Mouse (Mus musculus): ENCODE data around the gene Defb36. TPM values are rescaled to one million over a fixed set of nuclear protein-coding genes. Genes with fewer than 3 reads are reported as not detected.

Defb36 gene
- polyA plus RNA-seq, 1 experiment = not detected

- 25% methylated on average over 6 of the region's 6 CpGs for WGBS
- no peak for DNase-seq (ENCODE audit: low read depth in 1 of 2, low spot score in 2 of 2)
- no peak overlapping the region for H3K4me3 ChIP-seq (ENCODE audit: extremely low read depth, insufficient read depth, insufficient read length)
- no peaks in the 10 kb centered on the region for H3K36me3 ChIP-seq (ENCODE audit: control insufficient read depth, insufficient read depth, low read length)
- H3K4me1 ChIP-seq (ENCODE audit: control insufficient read depth, insufficient read depth, insufficient read length) = no peaks in the 10 kb centered on the region
- TF ChIP-seq POLR2A (IDR thresholded peaks at IDR 0.05; ENCODE audit: low read depth, low read length) (no peak), CTCF (IDR thresholded peaks at IDR 0.05; ENCODE audit: extremely low read depth, insufficient read depth, insufficient read length, insufficient replicate concordance) (no peak)
- H3K27me3 ChIP-seq (ENCODE audit: control insufficient read depth, insufficient read depth, low read length) = no peaks in the 10 kb centered on the region
- H3K27ac ChIP-seq (ENCODE audit: insufficient read depth, low read length) = peak overlapping the region; percentile 18; the same call in 1 of the 2 replicates
Measured at GRCm38 (mm10) chr2:152661163-152661562, 57.0 kb downstream of the Defb36 start.

Other genes starting within 250 kb of the Defb36 start
- not detected in 2 replicates for gene Nrsn2, start 227.7 kb upstream of the Defb36 start, polyA plus RNA-seq (2012; rRNA removed)
- 4.0 and 4.6 TPM in 2 replicates for gene Sox12, start 206.3 kb upstream of the Defb36 start, polyA plus RNA-seq (2012; rRNA removed)
- gene Zcchc3, start 189.3 kb upstream of the Defb36 start, polyA plus RNA-seq (2012; rRNA removed) = 1.8 and 2.7 TPM in 2 replicates
- gene 6820408C15Rik, start 188.7 kb upstream of the Defb36 start, polyA plus RNA-seq (2012; rRNA removed) = 0.12 TPM in 1 of 2 replicates, not detected in the other
- not detected in 2 replicates for gene Defb23, start 139.7 kb upstream of the Defb36 start, polyA plus RNA-seq (2012; rRNA removed)
- gene Defb20, start 127.3 kb upstream of the Defb36 start, polyA plus RNA-seq (2012; rRNA removed) = not detected in 2 replicates
- gene Defb22, start 114.2 kb upstream of the Defb36 start, polyA plus RNA-seq (2012; rRNA removed) = not detected in 2 replicates
- gene Defb26, start 92.6 kb upstream of the Defb36 start, polyA plus RNA-seq (2012; rRNA removed) = not detected in 2 replicates
- gene Defb28, start 86.1 kb upstream of the Defb36 start, polyA plus RNA-seq (2012; rRNA removed) = not detected in 2 replicates
- gene Defb29, start 64.2 kb upstream of the Defb36 start, polyA plus RNA-seq (2012; rRNA removed) = not detected in 2 replicates
- not detected in 2 replicates for gene Gm17416, start 35.0 kb upstream of the Defb36 start, polyA plus RNA-seq (2012; rRNA removed)
- gene Defb21, start 31.6 kb upstream of the Defb36 start, polyA plus RNA-seq (2012; rRNA removed) = not detected in 2 replicates
- not detected in 2 replicates for gene Defb19, start 24.0 kb upstream of the Defb36 start, polyA plus RNA-seq (2012; rRNA removed)
- gene Defb45, start 4.9 kb upstream of the Defb36 start, polyA plus RNA-seq (2012; rRNA removed) = not detected in 2 replicates
- gene Defb25, start 18.7 kb downstream of the Defb36 start, polyA plus RNA-seq (2012; rRNA removed) = 0.65 TPM in 1 of 2 replicates, not detected in the other
- gene Rem1, start 22.6 kb downstream of the Defb36 start, polyA plus RNA-seq (2012; rRNA removed) = 8.6 and 9.8 TPM in 2 replicates
- gene H13, start 65.1 kb downstream of the Defb36 start, polyA plus RNA-seq (2012; rRNA removed) = 82.8 and 145 TPM in 2 replicates
- 0.79 and 1.5 TPM in 2 replicates for gene Mcts2, start 82.7 kb downstream of the Defb36 start, polyA plus RNA-seq (2012; rRNA removed)
- 53.5 and 84.4 TPM in 2 replicates for gene Id1, start 131.9 kb downstream of the Defb36 start, polyA plus RNA-seq (2012; rRNA removed)
- gene Cox4i2, start 149.8 kb downstream of the Defb36 start, polyA plus RNA-seq (2012; rRNA removed) = 0.56 and 0.59 TPM in 2 replicates
- gene Bcl2l1, start 227.4 kb downstream of the Defb36 start, polyA plus RNA-seq (2012; rRNA removed) = 36.2 and 57.4 TPM in 2 replicates
- gene Tpx2, start 243.6 kb downstream of the Defb36 start, polyA plus RNA-seq (2012; rRNA removed) = 2.0 and 2.2 TPM in 2 replicates